Mouse (Mus musculus) liver, embryonic 14.5 days (tissue): ENCODE measurements around the gene Fanci.

Experiments used
- CTCF ChIP-seq: IDR thresholded peaks from 2 replicates; pipeline ENCODE4 v1.5.1; 2016; ENCODE audit warnings: antibody characterized with exemption, low read depth, control low read depth
- EP300 ChIP-seq: IDR thresholded peaks from 2 replicates; pipeline ENCODE4 v1.6.1; 2016; ENCODE audit warnings: antibody characterized with exemption, low read depth

- TF ChIP-seq CTCF = no peak
- TF ChIP-seq EP300 = no peak
Measured at GRCm38 (mm10) chr7:79496816-79497328, 105.1 kb downstream of the Fanci start.
